Mouse (Mus musculus): Measurements from ENCODE around the gene S100a13. TPM values are rescaled to one million over a fixed set of nuclear protein-coding genes. Genes with fewer than 3 reads are reported as not detected.
A peak's percentile ranks its signal among the peaks of the same experiment; 100 is the strongest.

Gene S100a13
- polyA plus RNA-seq, 1 experiment from 2014 or later: 45.8 TPM

GRCm38 (mm10) chr3:90552231-90552630, 38.0 kb downstream of the S100a13 start:
- Histone ChIP-seq H3K27me3 (replicated peaks; ENCODE audit: control insufficient read depth, insufficient read depth, low read length) (no peaks in the 10 kb centered on the region), H3K9ac (ENCODE audit: low read depth, low read length) (no peak overlapping the region), H3K36me3 (ENCODE audit: control insufficient read depth, insufficient read depth, low read length) (no peaks in the 10 kb centered on the region), H3K4me3 (ENCODE audit: low read depth, low read length) (no peak overlapping the region), H3K4me2 (ENCODE audit: low read depth, low read length) (no peak overlapping the region), H3K9me3 (ENCODE audit: control insufficient read depth, low read length) (no peaks in the 10 kb centered on the region), H3K27ac (replicated peaks; ENCODE audit: low read depth, low read length) (no peak overlapping the region), H3K4me1 (ENCODE audit: control insufficient read depth, insufficient read depth, low read length) (no peaks in the 10 kb centered on the region)
- DNase-seq (ENCODE audit: low spot score): no peak
- 81% methylated on average over 2 of the region's 2 CpGs for WGBS
- ATAC-seq (ENCODE audit: low read depth): no peak

- Histone ChIP-seq H3K9me3 (ENCODE audit: control insufficient read depth, low read length) (no peaks in the 10 kb centered on the region), H3K27ac (replicated peaks; ENCODE audit: low read depth, low read length) (no peak overlapping the region), H3K4me2 (ENCODE audit: low read depth, low read length) (no peak overlapping the region), H3K4me3 (ENCODE audit: low read depth, low read length) (no peak overlapping the region), H3K36me3 (ENCODE audit: control insufficient read depth, insufficient read depth, low read length) (no peaks in the 10 kb centered on the region), H3K27me3 (replicated peaks; ENCODE audit: control insufficient read depth, insufficient read depth, low read length) (no peaks in the 10 kb centered on the region), H3K9ac (ENCODE audit: low read depth, low read length) (no peak overlapping the region), H3K4me1 (ENCODE audit: control insufficient read depth, insufficient read depth, low read length) (no peaks in the 10 kb centered on the region)
- 56% methylated on average over 5 of the region's 5 CpGs for WGBS
- DNase-seq (ENCODE audit: low spot score) (peak; percentile 65), ATAC-seq (ENCODE audit: low read depth) (peak; percentile 30; the same call in 1 of the 2 replicates)
Observed at GRCm38 (mm10) chr3:90555954-90556353, 41.7 kb downstream of the S100a13 start.

GRCm38 (mm10) chr3:90560008-90560628, 45.9 kb downstream of the S100a13 start, which contains the start of gene S100a3:
TSS of gene S100a3 (plus strand) at chr3:90560578.
- H3K36me3 ChIP-seq (ENCODE audit: control insufficient read depth, insufficient read depth, low read length): no peaks in the 10 kb centered on the region
- no peaks in the 10 kb centered on the region for H3K4me1 ChIP-seq (ENCODE audit: control insufficient read depth, insufficient read depth, low read length)
- no peak within 1 kb of the TSS for H3K9ac ChIP-seq (ENCODE audit: low read depth, low read length)
- ATAC-seq (ENCODE audit: low read depth) (peak; percentile 72; the same call in 1 of the 2 replicates), DNase-seq (ENCODE audit: low spot score) (peak; percentile 62)
- no peaks in the 10 kb centered on the region for H3K27me3 ChIP-seq (replicated peaks; ENCODE audit: control insufficient read depth, insufficient read depth, low read length)
- H3K27ac ChIP-seq (replicated peaks; ENCODE audit: low read depth, low read length): no peak within 1 kb of the TSS
- H3K9me3 ChIP-seq (ENCODE audit: control insufficient read depth, low read length): no peaks in the 10 kb centered on the region
- WGBS: 62% methylated on average over 6 of the region's 6 CpGs
- no peak within 1 kb of the TSS for H3K4me3 ChIP-seq (ENCODE audit: low read depth, low read length)
- H3K4me2 ChIP-seq (ENCODE audit: low read depth, low read length): no peak within 1 kb of the TSS

Other genes starting within 250 kb of the S100a13 start
- gene Dennd4b, start 249.2 kb upstream of the S100a13 start, polyA plus RNA-seq (2014; fragmentation: Nextera tagmentation; extraction: Ambion mirVana): 4.1 and 4.7 TPM in 2 replicates
- gene Gatad2b, start 221.3 kb upstream of the S100a13 start, polyA plus RNA-seq (2014; fragmentation: Nextera tagmentation; extraction: Ambion mirVana): 13.2 and 13.4 TPM in 2 replicates
- gene Slc27a3, start 124.5 kb upstream of the S100a13 start, polyA plus RNA-seq (2014; fragmentation: Nextera tagmentation; extraction: Ambion mirVana): 24.3 and 26.2 TPM in 2 replicates
- 26.0 and 31.8 TPM in 2 replicates for gene Ints3, start 80.8 kb upstream of the S100a13 start, polyA plus RNA-seq (2014; fragmentation: Nextera tagmentation; extraction: Ambion mirVana)
- gene Npr1, start 48.6 kb upstream of the S100a13 start, polyA plus RNA-seq (2014; fragmentation: Nextera tagmentation; extraction: Ambion mirVana): 6.7 and 8.2 TPM in 2 replicates
- 137 and 166 TPM in 2 replicates for gene Ilf2, start 38.3 kb upstream of the S100a13 start, polyA plus RNA-seq (2014; fragmentation: Nextera tagmentation; extraction: Ambion mirVana)
- gene Snapin, start 23.4 kb upstream of the S100a13 start, polyA plus RNA-seq (2014; fragmentation: Nextera tagmentation; extraction: Ambion mirVana): 79.6 and 89.9 TPM in 2 replicates
- 92.1 and 98.4 TPM in 2 replicates for gene Chtop, start 4.9 kb upstream of the S100a13 start, polyA plus RNA-seq (2014; fragmentation: Nextera tagmentation; extraction: Ambion mirVana)
- 37.2 and 49.6 TPM in 2 replicates for gene S100a1, start within 50 bp of the S100a13 start, polyA plus RNA-seq (2014; fragmentation: Nextera tagmentation; extraction: Ambion mirVana)
- gene S100a14, start 12.4 kb downstream of the S100a13 start, polyA plus RNA-seq (2014; fragmentation: Nextera tagmentation; extraction: Ambion mirVana): 15.6 and 21.5 TPM in 2 replicates
- gene S100a16, start 22.8 kb downstream of the S100a13 start, polyA plus RNA-seq (2014; fragmentation: Nextera tagmentation; extraction: Ambion mirVana): 182 and 201 TPM in 2 replicates
- 5.2 and 7.9 TPM in 2 replicates for gene S100a3, start 46.1 kb downstream of the S100a13 start, polyA plus RNA-seq (2014; fragmentation: Nextera tagmentation; extraction: Ambion mirVana)
- gene S100a2, start 75.8 kb downstream of the S100a13 start, polyA plus RNA-seq (2014; fragmentation: Nextera tagmentation; extraction: Ambion mirVana): not detected in 2 replicates
- gene Gm42674, start 87.5 kb downstream of the S100a13 start, polyA plus RNA-seq (2014; fragmentation: Nextera tagmentation; extraction: Ambion mirVana): not detected in 2 replicates
- gene S100a4, start 89.3 kb downstream of the S100a13 start, polyA plus RNA-seq (2014; fragmentation: Nextera tagmentation; extraction: Ambion mirVana): 16.8 and 22.9 TPM in 2 replicates
- gene S100a5, start 94.1 kb downstream of the S100a13 start, polyA plus RNA-seq (2014; fragmentation: Nextera tagmentation; extraction: Ambion mirVana): 1.6 TPM in 1 of 2 replicates, not detected in the other
- gene S100a6, start 98.4 kb downstream of the S100a13 start, polyA plus RNA-seq (2014; fragmentation: Nextera tagmentation; extraction: Ambion mirVana): 190 and 334 TPM in 2 replicates
- 0.84 TPM in 1 of 2 replicates, not detected in the other for gene S100a7a, start 139.6 kb downstream of the S100a13 start, polyA plus RNA-seq (2014; fragmentation: Nextera tagmentation; extraction: Ambion mirVana)
- gene S100a8, start 154.5 kb downstream of the S100a13 start, polyA plus RNA-seq (2014; fragmentation: Nextera tagmentation; extraction: Ambion mirVana): 46.0 and 58.1 TPM in 2 replicates
- gene S100a9, start 181.3 kb downstream of the S100a13 start, polyA plus RNA-seq (2014; fragmentation: Nextera tagmentation; extraction: Ambion mirVana): 30.1 and 39.1 TPM in 2 replicates
- gene Pglyrp4, start 212.5 kb downstream of the S100a13 start, polyA plus RNA-seq (2014; fragmentation: Nextera tagmentation; extraction: Ambion mirVana): 0.13 and 0.22 TPM in 2 replicates

All from embryonic facial prominence, embryonic 14.5 days (tissue).